Mouse (Mus musculus): ENCODE results near the gene Cwc27.
A peak's percentile ranks its signal among the peaks of the same experiment; 100 is the strongest.

Gene Cwc27

GRCm38 (mm10) chr13:104611296-104611695 is 205.6 kb downstream of the Cwc27 start:
- DNase-seq (ENCODE audit: low spot score in 2 of 2): no peak

- DNase-seq (ENCODE audit: low spot score in 2 of 2): peak; percentile 53 to 68
These were observed 206.5 kb downstream of the Cwc27 start for GRCm38 (mm10) chr13:104610210-104611111.

GRCm38 (mm10) chr13:104608516-104608915 is 208.4 kb downstream of the Cwc27 start:
- no peak for DNase-seq (ENCODE audit: low spot score in 2 of 2)

GRCm38 (mm10) chr13:104606786-104607580 is 210.0 kb downstream of the Cwc27 start:
- DNase-seq (ENCODE audit: low spot score in 2 of 2): peak; percentile 11 to 22

- no peak for DNase-seq (ENCODE audit: low spot score in 2 of 2)
These were observed 211.8 kb downstream of the Cwc27 start for GRCm38 (mm10) chr13:104605111-104605510.

GRCm38 (mm10) chr13:104602197-104602596 is 214.7 kb downstream of the Cwc27 start:
- no peak for DNase-seq (ENCODE audit: low spot score in 2 of 2)

- DNase-seq (ENCODE audit: low spot score in 2 of 2): no peak
These were observed 215.2 kb downstream of the Cwc27 start for GRCm38 (mm10) chr13:104601783-104602182.

- DNase-seq (ENCODE audit: low spot score in 2 of 2): no peak
These were observed 220.7 kb downstream of the Cwc27 start for GRCm38 (mm10) chr13:104596199-104596598.

GRCm38 (mm10) chr13:104594820-104595351 is 222.1 kb downstream of the Cwc27 start:
- DNase-seq (ENCODE audit: low spot score in 2 of 2): no peak

GRCm38 (mm10) chr13:104590931-104591330 is 226.0 kb downstream of the Cwc27 start:
- no peak for DNase-seq (ENCODE audit: low spot score in 2 of 2)

- DNase-seq (ENCODE audit: low spot score in 2 of 2): no peak
These were observed 226.8 kb downstream of the Cwc27 start for GRCm38 (mm10) chr13:104590097-104590607.

- no peak for DNase-seq (ENCODE audit: low spot score in 2 of 2)
These were observed 228.6 kb downstream of the Cwc27 start for GRCm38 (mm10) chr13:104588383-104588782.
